Mouse (Mus musculus): ENCODE results near the gene Adam23. TPM values are rescaled to one million over a fixed set of nuclear protein-coding genes. Genes with fewer than 3 reads are reported as not detected.

Gene Adam23
- polyA plus RNA-seq, 1 experiment from 2014 or later, result 0.91 TPM

- no peak overlapping the region for H3K4me3 ChIP-seq (ENCODE audit: low read length)
- H3K9ac ChIP-seq (ENCODE audit: low read depth, low read length), result no peak overlapping the region
- H3K36me3 ChIP-seq (ENCODE audit: control insufficient read depth, insufficient read depth, low read length), result no peaks in the 10 kb centered on the region
- H3K9me3 ChIP-seq (ENCODE audit: control insufficient read depth, low read length), result no peaks in the 10 kb centered on the region
- H3K27ac ChIP-seq (ENCODE audit: low read length), result no peak overlapping the region
- WGBS, result 79% methylated on average over 6 of the region's 6 CpGs
- no peaks in the 10 kb centered on the region for H3K4me1 ChIP-seq (ENCODE audit: control insufficient read depth, insufficient read depth, low read length)
- H3K27me3 ChIP-seq (replicated peaks; ENCODE audit: control insufficient read depth, insufficient read depth, low read length), result no peaks in the 10 kb centered on the region
- no peak for ATAC-seq
- no peak overlapping the region for H3K4me2 ChIP-seq (ENCODE audit: low read depth, low read length)
Observed at GRCm38 (mm10) chr1:63459926-63460325, 14.2 kb downstream of the Adam23 start.

- H3K9ac ChIP-seq (ENCODE audit: low read depth, low read length), result no peak overlapping the region
- no peaks in the 10 kb centered on the region for H3K36me3 ChIP-seq (ENCODE audit: control insufficient read depth, insufficient read depth, low read length)
- H3K9me3 ChIP-seq (ENCODE audit: control insufficient read depth, low read length), result no peaks in the 10 kb centered on the region
- ATAC-seq, result no peak
- no peak overlapping the region for H3K27ac ChIP-seq (ENCODE audit: low read length)
- 79% methylated on average over 1 of the region's 1 CpGs for WGBS
- H3K4me1 ChIP-seq (ENCODE audit: control insufficient read depth, insufficient read depth, low read length), result no peaks in the 10 kb centered on the region
- no peak overlapping the region for H3K4me3 ChIP-seq (ENCODE audit: low read length)
- H3K4me2 ChIP-seq (ENCODE audit: low read depth, low read length), result no peak overlapping the region
- H3K27me3 ChIP-seq (replicated peaks; ENCODE audit: control insufficient read depth, insufficient read depth, low read length), result no peaks in the 10 kb centered on the region
Observed at GRCm38 (mm10) chr1:63464441-63464840, 18.8 kb downstream of the Adam23 start.

GRCm38 (mm10) chr1:63473272-63473671 is 27.6 kb downstream of the Adam23 start:
- Histone ChIP-seq H3K9ac (ENCODE audit: low read depth, low read length) (no peak overlapping the region), H3K27ac (ENCODE audit: low read length) (no peak overlapping the region), H3K4me2 (ENCODE audit: low read depth, low read length) (no peak overlapping the region), H3K36me3 (ENCODE audit: control insufficient read depth, insufficient read depth, low read length) (no peaks in the 10 kb centered on the region), H3K4me3 (ENCODE audit: low read length) (no peak overlapping the region), H3K4me1 (ENCODE audit: control insufficient read depth, insufficient read depth, low read length) (no peaks in the 10 kb centered on the region), H3K27me3 (replicated peaks; ENCODE audit: control insufficient read depth, insufficient read depth, low read length) (no peaks in the 10 kb centered on the region), H3K9me3 (ENCODE audit: control insufficient read depth, low read length) (no peaks in the 10 kb centered on the region)
- no peak for ATAC-seq
- WGBS, result 65% methylated on average over 2 of the region's 2 CpGs

GRCm38 (mm10) chr1:63473696-63474095 is 28.0 kb downstream of the Adam23 start:
- Histone ChIP-seq H3K36me3 (ENCODE audit: control insufficient read depth, insufficient read depth, low read length) (no peaks in the 10 kb centered on the region), H3K4me2 (ENCODE audit: low read depth, low read length) (no peak overlapping the region), H3K27me3 (replicated peaks; ENCODE audit: control insufficient read depth, insufficient read depth, low read length) (no peaks in the 10 kb centered on the region), H3K9me3 (ENCODE audit: control insufficient read depth, low read length) (no peaks in the 10 kb centered on the region), H3K9ac (ENCODE audit: low read depth, low read length) (no peak overlapping the region), H3K4me1 (ENCODE audit: control insufficient read depth, insufficient read depth, low read length) (no peaks in the 10 kb centered on the region), H3K4me3 (ENCODE audit: low read length) (no peak overlapping the region), H3K27ac (ENCODE audit: low read length) (no peak overlapping the region)
- ATAC-seq, result no peak
- WGBS, result 43% methylated on average over 8 of the region's 8 CpGs

GRCm38 (mm10) chr1:63478946-63479345 is 33.3 kb downstream of the Adam23 start:
- Histone ChIP-seq H3K4me2 (ENCODE audit: low read depth, low read length) (no peak overlapping the region), H3K36me3 (ENCODE audit: control insufficient read depth, insufficient read depth, low read length) (no peaks in the 10 kb centered on the region), H3K4me1 (ENCODE audit: control insufficient read depth, insufficient read depth, low read length) (no peaks in the 10 kb centered on the region), H3K27me3 (replicated peaks; ENCODE audit: control insufficient read depth, insufficient read depth, low read length) (no peaks in the 10 kb centered on the region), H3K9me3 (ENCODE audit: control insufficient read depth, low read length) (no peaks in the 10 kb centered on the region), H3K27ac (ENCODE audit: low read length) (no peak overlapping the region), H3K4me3 (ENCODE audit: low read length) (no peak overlapping the region), H3K9ac (ENCODE audit: low read depth, low read length) (no peak overlapping the region)
- 91% methylated on average over 5 of the region's 5 CpGs for WGBS
- ATAC-seq, result no peak

GRCm38 (mm10) chr1:63484646-63485045 is 39.0 kb downstream of the Adam23 start:
- Histone ChIP-seq H3K4me2 (ENCODE audit: low read depth, low read length) (no peak overlapping the region), H3K36me3 (ENCODE audit: control insufficient read depth, insufficient read depth, low read length) (no peaks in the 10 kb centered on the region), H3K27ac (ENCODE audit: low read length) (no peak overlapping the region), H3K4me1 (ENCODE audit: control insufficient read depth, insufficient read depth, low read length) (no peaks in the 10 kb centered on the region), H3K4me3 (ENCODE audit: low read length) (no peak overlapping the region), H3K9me3 (ENCODE audit: control insufficient read depth, low read length) (no peaks in the 10 kb centered on the region), H3K27me3 (replicated peaks; ENCODE audit: control insufficient read depth, insufficient read depth, low read length) (no peaks in the 10 kb centered on the region), H3K9ac (ENCODE audit: low read depth, low read length) (no peak overlapping the region)
- 89% methylated on average over 6 of the region's 6 CpGs for WGBS
- ATAC-seq, result no peak

- no peak for ATAC-seq
- Histone ChIP-seq H3K9ac (ENCODE audit: low read depth, low read length) (no peak overlapping the region), H3K9me3 (ENCODE audit: control insufficient read depth, low read length) (no peaks in the 10 kb centered on the region), H3K27ac (ENCODE audit: low read length) (no peak overlapping the region), H3K36me3 (ENCODE audit: control insufficient read depth, insufficient read depth, low read length) (no peaks in the 10 kb centered on the region), H3K27me3 (replicated peaks; ENCODE audit: control insufficient read depth, insufficient read depth, low read length) (no peaks in the 10 kb centered on the region), H3K4me3 (ENCODE audit: low read length) (no peak overlapping the region), H3K4me1 (ENCODE audit: control insufficient read depth, insufficient read depth, low read length) (no peaks in the 10 kb centered on the region), H3K4me2 (ENCODE audit: low read depth, low read length) (no peak overlapping the region)
- WGBS, result 73% methylated on average over 2 of the region's 2 CpGs
Observed at GRCm38 (mm10) chr1:63486646-63487045, 41.0 kb downstream of the Adam23 start.

- WGBS, result 66% methylated on average over 1 of the region's 1 CpGs
- Histone ChIP-seq H3K36me3 (ENCODE audit: control insufficient read depth, insufficient read depth, low read length) (no peaks in the 10 kb centered on the region), H3K27ac (ENCODE audit: low read length) (no peak overlapping the region), H3K9me3 (ENCODE audit: control insufficient read depth, low read length) (no peaks in the 10 kb centered on the region), H3K27me3 (replicated peaks; ENCODE audit: control insufficient read depth, insufficient read depth, low read length) (no peaks in the 10 kb centered on the region), H3K4me3 (ENCODE audit: low read length) (no peak overlapping the region), H3K4me2 (ENCODE audit: low read depth, low read length) (no peak overlapping the region), H3K9ac (ENCODE audit: low read depth, low read length) (no peak overlapping the region), H3K4me1 (ENCODE audit: control insufficient read depth, insufficient read depth, low read length) (no peaks in the 10 kb centered on the region)
- no peak for ATAC-seq
Observed at GRCm38 (mm10) chr1:63491001-63491400, 45.3 kb downstream of the Adam23 start.

- no peaks in the 10 kb centered on the region for H3K9me3 ChIP-seq (ENCODE audit: control insufficient read depth, low read length)
- H3K27me3 ChIP-seq (replicated peaks; ENCODE audit: control insufficient read depth, insufficient read depth, low read length), result no peaks in the 10 kb centered on the region
- H3K9ac ChIP-seq (ENCODE audit: low read depth, low read length), result no peak overlapping the region
- ATAC-seq, result no peak
- no peak overlapping the region for H3K4me2 ChIP-seq (ENCODE audit: low read depth, low read length)
- no peak overlapping the region for H3K27ac ChIP-seq (ENCODE audit: low read length)
- 39% methylated on average over 5 of the region's 5 CpGs for WGBS
- H3K4me1 ChIP-seq (ENCODE audit: control insufficient read depth, insufficient read depth, low read length), result no peaks in the 10 kb centered on the region
- no peak overlapping the region for H3K4me3 ChIP-seq (ENCODE audit: low read length)
- no peaks in the 10 kb centered on the region for H3K36me3 ChIP-seq (ENCODE audit: control insufficient read depth, insufficient read depth, low read length)
Observed at GRCm38 (mm10) chr1:63493325-63493724, 47.6 kb downstream of the Adam23 start.

GRCm38 (mm10) chr1:63507386-63507785 is 61.7 kb downstream of the Adam23 start:
- H3K9ac ChIP-seq (ENCODE audit: low read depth, low read length), result no peak overlapping the region
- no peaks in the 10 kb centered on the region for H3K36me3 ChIP-seq (ENCODE audit: control insufficient read depth, insufficient read depth, low read length)
- no peaks in the 10 kb centered on the region for H3K4me1 ChIP-seq (ENCODE audit: control insufficient read depth, insufficient read depth, low read length)
- no peak overlapping the region for H3K27ac ChIP-seq (ENCODE audit: low read length)
- H3K4me3 ChIP-seq (ENCODE audit: low read length), result no peak overlapping the region
- H3K4me2 ChIP-seq (ENCODE audit: low read depth, low read length), result no peak overlapping the region
- no peaks in the 10 kb centered on the region for H3K27me3 ChIP-seq (replicated peaks; ENCODE audit: control insufficient read depth, insufficient read depth, low read length)
- H3K9me3 ChIP-seq (ENCODE audit: control insufficient read depth, low read length), result no peaks in the 10 kb centered on the region
- 57% methylated on average over 4 of the region's 4 CpGs for WGBS
- ATAC-seq, result no peak

Data from intestine, embryonic 16.5 days (tissue).